Mouse (Mus musculus): Measurements from ENCODE around the gene Ptpn14.

DNA sequence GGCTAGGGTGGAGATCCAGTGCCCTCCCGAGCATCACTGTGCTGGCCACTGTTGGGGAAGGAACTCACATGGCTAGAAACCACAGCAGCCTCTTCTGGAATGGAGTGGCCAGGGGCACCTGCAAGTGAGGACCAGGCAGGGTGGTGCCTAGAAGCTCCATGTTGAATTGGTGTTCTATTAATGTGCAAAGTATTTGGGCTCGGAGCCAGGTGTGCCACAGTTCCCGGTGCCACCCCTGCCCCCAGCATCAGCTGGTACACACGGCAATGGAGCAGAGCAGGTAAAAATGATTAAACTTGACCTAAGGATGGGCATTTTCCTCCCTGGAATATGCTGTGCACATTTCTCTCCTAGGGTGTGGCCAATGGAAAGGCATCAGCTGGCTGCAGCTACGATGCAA lies 14.0 kb downstream of the Ptpn14 start:
- TF ChIP-seq POLR2A (IDR thresholded peaks at IDR 0.05; ENCODE audit: low read depth, low read length) (no peak), CTCF (IDR thresholded peaks at IDR 0.05; ENCODE audit: borderline replicate concordance, insufficient read depth, low read length) (no peak)

All from embryonic fibroblast, embryonic 13.5 days (primary cell).